Mouse (Mus musculus) MEL (cell line): ENCODE measurements around the gene Cdh15. TPM values are rescaled to one million over a fixed set of nuclear protein-coding genes. Genes with fewer than 3 reads are reported as not detected.

ENCODE experiments used
- DNase-seq: peaks from one replicate; pipeline ENCODE4 v3.0.0; 2011; ENCODE audit warnings: low read depth, low spot score
- H3K27ac ChIP-seq: 2 replicates; pipeline ENCODE4 v1.5.1; 2012; ENCODE audit warnings: low read depth, mild to moderate bottlenecking, control low read depth, low read length, moderate library complexity; ENCODE audit not compliant: control insufficient read depth
- H3K27me3 ChIP-seq, 2 experiments: fragments of 150-350 bp in 1 of 2; sonication (generic) in 1 of 2; 2 replicates each; pipeline ENCODE4 v1.6.1; 2012; ENCODE audit warnings: low read length in 2 of 2, mild to moderate bottlenecking in 2 of 2, improper control_type of control experiment in 1 of 2, moderate library complexity in 1 of 2; ENCODE audit not compliant: insufficient read depth in 2 of 2, control insufficient read depth in 1 of 2
- H3K36me3 ChIP-seq, 2 experiments: 2 replicates each; pipeline ENCODE4 v1.6.1; 2012 to 2014; ENCODE audit warnings: low read length in 2 of 2, improper control_type of control experiment in 1 of 2, inconsistent platforms in 1 of 2, mild to moderate bottlenecking in 1 of 2; ENCODE audit not compliant: insufficient read depth in 2 of 2, control insufficient read depth in 1 of 2
- H3K4me1 ChIP-seq, 2 experiments: fragments of 150-350 bp in 1 of 2; sonication (generic) in 1 of 2; 2 replicates each; pipeline ENCODE4 v1.6.1; 2012; ENCODE audit warnings: low read length in 2 of 2, improper control_type of control experiment in 1 of 2, mild to moderate bottlenecking in 1 of 2; ENCODE audit not compliant: insufficient read depth in 2 of 2, control insufficient read depth in 1 of 2
- H3K4me3 ChIP-seq, 2 experiments: fragments of 150-350 bp in 1 of 2; sonication (generic) in 1 of 2; 2 replicates each; pipeline ENCODE4 v1.5.1; 2012; ENCODE audit warnings: low read depth in 2 of 2, low read length in 2 of 2, mild to moderate bottlenecking in 2 of 2, moderate library complexity in 2 of 2, control low read depth in 1 of 2, improper control_type of control experiment in 1 of 2; ENCODE audit not compliant: control insufficient read depth in 1 of 2, insufficient read depth in 1 of 2
- H3K79me2 ChIP-seq: 2 replicates; pipeline ENCODE4 v1.6.1; 2012; ENCODE audit warnings: mild to moderate bottlenecking, low read length, moderate library complexity; ENCODE audit not compliant: control insufficient read depth, poor library complexity, insufficient read depth
- H3K9ac ChIP-seq: 2 replicates; pipeline ENCODE4 v1.6.1; 2012; ENCODE audit warnings: low read depth, mild to moderate bottlenecking, control low read depth, low read length, moderate library complexity; ENCODE audit not compliant: control insufficient read depth, poor library complexity, severe bottlenecking
- H3K9me3 ChIP-seq: fragments of 150-350 bp; sonication (generic); replicated peaks from 2 replicates; pipeline ENCODE4 v1.6.1; 2012; ENCODE audit warnings: mild to moderate bottlenecking, low read length, improper control_type of control experiment, moderate library complexity; ENCODE audit not compliant: insufficient read depth
- CHD1 ChIP-seq: IDR thresholded peaks from 2 replicates; pipeline ENCODE4 v1.6.1; 2012; ENCODE audit warnings: low read depth, mild to moderate bottlenecking, inconsistent platforms, low read length, improper control_type of control experiment
- CHD2 ChIP-seq: IDR thresholded peaks from 2 replicates; pipeline ENCODE4 v1.6.1; 2011; ENCODE audit warnings: low read length, improper control_type of control experiment
- CTCF ChIP-seq, 3 experiments: IDR thresholded peaks in 2 of 3; conservative IDR thresholded peaks in 1 of 3; 2 replicates each; pipeline ENCODE4 v1.5.1; 2011 to 2012; ENCODE audit warnings: low read length in 3 of 3, low read depth in 2 of 3, mild to moderate bottlenecking in 2 of 3, improper control_type of control experiment in 1 of 3, inconsistent platforms in 1 of 3, mixed read lengths in 1 of 3, moderate library complexity in 1 of 3; ENCODE audit not compliant: control insufficient read depth in 1 of 3, insufficient read depth in 1 of 3, poor library complexity in 1 of 3, severe bottlenecking in 1 of 3
- E2F4 ChIP-seq: IDR thresholded peaks from 2 replicates; pipeline ENCODE4 v1.6.1; 2011; ENCODE audit warnings: low read depth, low read length, improper control_type of control experiment, borderline replicate concordance
- ELF1 ChIP-seq: IDR thresholded peaks from 2 replicates; pipeline ENCODE4 v1.6.1; 2014; ENCODE audit warnings: low read depth, mild to moderate bottlenecking, inconsistent platforms, low read length, improper control_type of control experiment, moderate library complexity
- EP300 ChIP-seq, 2 experiments: IDR thresholded peaks; 2 replicates each; pipeline ENCODE4 v1.6.1; 2011; ENCODE audit warnings: improper control_type of control experiment in 2 of 2, low read length in 2 of 2, low read depth in 1 of 2, mild to moderate bottlenecking in 1 of 2
- ETS1 ChIP-seq: IDR thresholded peaks from 2 replicates; pipeline ENCODE4 v1.6.1; 2012; ENCODE audit warnings: low read depth, mild to moderate bottlenecking, inconsistent platforms, low read length, improper control_type of control experiment, moderate library complexity
- GABPA ChIP-seq: IDR thresholded peaks from 2 replicates; pipeline ENCODE4 v1.6.1; 2012; ENCODE audit warnings: low read depth, mild to moderate bottlenecking, inconsistent platforms, low read length, improper control_type of control experiment, moderate library complexity
- GATA1 ChIP-seq: IDR thresholded peaks from 2 replicates; pipeline ENCODE4 v1.6.1; 2011; ENCODE audit warnings: low read depth, low read length, improper control_type of control experiment
- JUND ChIP-seq: IDR thresholded peaks from 2 replicates; pipeline ENCODE4 v1.6.1; 2011; ENCODE audit warnings: low read depth, mild to moderate bottlenecking, improper control_type of control experiment, low read length
- MAFK ChIP-seq: IDR thresholded peaks from 2 replicates; pipeline ENCODE4 v1.6.1; 2011; ENCODE audit warnings: low read depth, mild to moderate bottlenecking, low read length, improper control_type of control experiment, borderline replicate concordance
- MAZ ChIP-seq: IDR thresholded peaks from 2 replicates; pipeline ENCODE4 v1.6.1; 2012; ENCODE audit warnings: low read depth, mild to moderate bottlenecking, inconsistent platforms, low read length, improper control_type of control experiment
- MEF2A ChIP-seq: IDR thresholded peaks from 2 replicates; pipeline ENCODE4 v1.6.1; 2014; ENCODE audit warnings: low read depth, mild to moderate bottlenecking, inconsistent platforms, low read length, improper control_type of control experiment; ENCODE audit not compliant: poor library complexity, insufficient replicate concordance, severe bottlenecking; ENCODE audit errors: extremely low read depth
- MXI1 ChIP-seq: IDR thresholded peaks from 2 replicates; pipeline ENCODE4 v1.6.1; 2011; ENCODE audit warnings: mild to moderate bottlenecking, low read depth, low read length, improper control_type of control experiment
- MYB ChIP-seq: IDR thresholded peaks from 2 replicates; pipeline ENCODE4 v1.6.1; 2011; ENCODE audit warnings: mild to moderate bottlenecking, low read depth, low read length, improper control_type of control experiment
- MYC ChIP-seq: IDR thresholded peaks from 2 replicates; pipeline ENCODE4 v1.6.1; 2011; ENCODE audit warnings: low read depth, mild to moderate bottlenecking, low read length, improper control_type of control experiment, moderate library complexity
- NRF1 ChIP-seq: IDR thresholded peaks from 2 replicates; pipeline ENCODE4 v1.6.1; 2014; ENCODE audit warnings: low read depth, mild to moderate bottlenecking, inconsistent platforms, low read length, improper control_type of control experiment, moderate library complexity; ENCODE audit not compliant: poor library complexity, insufficient read depth, severe bottlenecking
- RAD21 ChIP-seq: IDR thresholded peaks from 2 replicates; pipeline ENCODE4 v1.6.1; 2011; ENCODE audit warnings: mild to moderate bottlenecking, low read depth, low read length, improper control_type of control experiment
- SIN3A ChIP-seq: IDR thresholded peaks from 2 replicates; pipeline ENCODE4 v1.6.1; 2012; ENCODE audit warnings: low read length, improper control_type of control experiment, inconsistent platforms
- SMC3 ChIP-seq: IDR thresholded peaks from 2 replicates; pipeline ENCODE4 v1.6.1; 2011; ENCODE audit warnings: low read depth, low read length, improper control_type of control experiment
- TBP ChIP-seq: IDR thresholded peaks from 2 replicates; pipeline ENCODE4 v1.8.0; 2011; ENCODE audit warnings: low read depth, low read length, improper control_type of control experiment
- TCF12 ChIP-seq: IDR thresholded peaks from 2 replicates; pipeline ENCODE4 v1.6.1; 2014; ENCODE audit warnings: low read depth, mild to moderate bottlenecking, inconsistent platforms, low read length, improper control_type of control experiment, moderate library complexity
- UBTF ChIP-seq: IDR thresholded peaks from 2 replicates; pipeline ENCODE4 v1.6.1; 2012; ENCODE audit warnings: low read depth, mild to moderate bottlenecking, inconsistent platforms, low read length, improper control_type of control experiment, moderate library complexity, borderline replicate concordance; ENCODE audit not compliant: insufficient read depth
- ZC3H11A ChIP-seq: IDR thresholded peaks from 2 replicates; pipeline ENCODE4 v1.6.1; 2012; ENCODE audit warnings: low read depth, mild to moderate bottlenecking, inconsistent platforms, low read length, improper control_type of control experiment
- ZNF384 ChIP-seq: IDR thresholded peaks from 2 replicates; pipeline ENCODE4 v1.6.1; 2012; ENCODE audit warnings: low read depth, mild to moderate bottlenecking, inconsistent platforms, low read length, improper control_type of control experiment
- polyA plus RNA-seq, 2 experiments: library from polyadenylated mRNA; stranded (reverse) in 1 of 2; unstranded in 1 of 2; fragments of >175 nt in 1 of 2; fragments of >200 nt in 1 of 2; gene quantifications; 2 replicates each; pipeline versions ENCODE4 v1.2.1 to v1.2.4; 2012; ENCODE audit warnings: low replicate concordance in 2 of 2, low read depth in 1 of 2; ENCODE audit not compliant: insufficient read length in 2 of 2, insufficient read depth in 1 of 2, missing spikeins in 1 of 2
- total RNA-seq: library from RNA; depleted of rRNA; stranded (reverse); fragments of 300-350 nt; gene quantifications from 2 replicates; pipeline ENCODE4 v1.2.3, GENCODE M21; 2012

Gene Cdh15
- total and polyA plus RNA-seq, 3 experiments: 0.08 to 0.71 TPM; not detected in 1

DNA sequence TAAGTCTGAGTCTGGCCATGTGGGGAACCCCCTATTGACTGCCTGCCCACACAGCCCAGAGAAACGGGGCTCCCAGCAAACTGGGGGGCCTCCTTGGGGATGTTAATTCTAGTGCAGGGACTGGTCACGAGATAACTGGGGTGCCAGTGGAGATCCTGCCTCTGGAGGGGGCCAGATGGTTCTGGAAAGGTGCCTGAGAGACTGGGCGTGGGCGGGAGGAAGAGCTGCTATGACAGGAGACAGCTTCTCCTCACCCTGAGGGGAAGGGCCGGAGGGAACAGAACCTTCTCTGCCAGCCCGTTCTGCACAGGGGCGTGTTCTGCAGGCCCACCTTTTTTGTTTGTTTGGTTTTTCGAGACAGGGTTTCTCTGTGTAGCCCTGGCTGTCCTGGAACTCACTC lies 18.5 kb downstream of the Cdh15 start:
- peak; percentile 59 for DNase-seq
- peaks cover 2 to 22% of the 10 kb centered on the region in 2 experiments; a peak in 3 of 4 replicates for H3K4me1 ChIP-seq
- no peak overlapping the region for H3K27ac ChIP-seq
- H3K4me3 ChIP-seq: no peak overlapping the region
- no peak for TF ChIP-seq MYC
- no peak for TF ChIP-seq E2F4
- no peak for TF ChIP-seq ZC3H11A
- TF ChIP-seq UBTF: no peak
- peak in 1 of 3 experiments; percentile 22; a peak in 2 of 6 replicates for TF ChIP-seq CTCF (IDR thresholded peaks at IDR 0.05 in 2 of 3, conservative IDR thresholded peaks at IDR 0.05 in 1 of 3; ENCODE audit: control insufficient read depth in 1 of 3, insufficient read depth in 1 of 3, low read depth in 2 of 3, low read length in 3 of 3, poor library complexity in 1 of 3, severe bottlenecking in 1 of 3)
- TF ChIP-seq NRF1: no peak
- no peak for TF ChIP-seq CHD2
- no peak for TF ChIP-seq ZNF384
- peak; percentile 33; the same call in 1 of the 2 replicates for TF ChIP-seq SMC3
- TF ChIP-seq TBP: no peak
- TF ChIP-seq EP300 (IDR thresholded peaks at IDR 0.05; ENCODE audit: low read depth in 1 of 2, low read length in 2 of 2): no peak
- no peak for TF ChIP-seq CHD1
- no peak for TF ChIP-seq MYB
- TF ChIP-seq RAD21: peak; percentile 6
- no peak for TF ChIP-seq ETS1
- TF ChIP-seq ELF1: no peak
- H3K36me3 ChIP-seq: no peaks in the 10 kb centered on the region; a peak in 1 of 4 replicates
- H3K27me3 ChIP-seq: no peaks in the 10 kb centered on the region
- H3K9me3 ChIP-seq: no peaks in the 10 kb centered on the region
- H3K9ac ChIP-seq: no peak overlapping the region; the same call in 1 of the 2 replicates
- H3K79me2 ChIP-seq: no peaks in the 10 kb centered on the region

DNA sequence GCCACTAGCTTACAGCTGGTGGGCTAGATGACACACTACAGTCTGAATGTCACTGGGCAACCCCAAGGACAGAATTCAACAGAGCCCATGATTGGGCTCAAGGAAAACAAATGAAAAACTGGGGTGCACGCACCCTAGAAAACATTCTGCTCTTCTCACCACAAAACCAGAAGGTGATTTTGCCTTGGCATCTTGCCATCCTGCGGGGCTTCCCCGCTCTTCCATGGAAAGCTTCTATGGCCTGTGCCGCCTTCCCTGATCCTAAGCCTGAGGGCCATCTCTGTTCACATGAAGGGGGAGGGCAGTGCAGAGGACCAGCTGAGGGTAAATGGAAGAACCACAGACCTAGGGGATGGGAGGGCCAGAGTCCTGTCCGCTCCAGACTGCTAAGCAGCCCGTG lies 20.2 kb downstream of the Cdh15 start:
- Histone ChIP-seq H3K27me3 (no peaks in the 10 kb centered on the region), H3K36me3 (peaks cover 0 to 13% of the 10 kb centered on the region in 2 experiments; a peak in 2 of 4 replicates), H3K4me3 (no peak overlapping the region), H3K27ac (no peak overlapping the region), H3K4me1 (peaks cover 5 to 36% of the 10 kb centered on the region in 2 experiments), H3K9ac (no peak overlapping the region), H3K9me3 (no peaks in the 10 kb centered on the region), H3K79me2 (no peaks in the 10 kb centered on the region)
- no peak for DNase-seq
- no peak for TF ChIP-seq MXI1
- no peak for TF ChIP-seq ETS1
- no peak for TF ChIP-seq ZNF384
- no peak for TF ChIP-seq NRF1
- no peak for TF ChIP-seq MAZ
- no peak for TF ChIP-seq TCF12
- no peak for TF ChIP-seq MAFK
- no peak for TF ChIP-seq E2F4
- TF ChIP-seq MYC: no peak
- no peak for TF ChIP-seq SIN3A
- no peak for TF ChIP-seq CTCF (IDR thresholded peaks at IDR 0.05 in 2 of 3, conservative IDR thresholded peaks at IDR 0.05 in 1 of 3; ENCODE audit: control insufficient read depth in 1 of 3, insufficient read depth in 1 of 3, low read depth in 2 of 3, low read length in 3 of 3, poor library complexity in 1 of 3, severe bottlenecking in 1 of 3)
- TF ChIP-seq GATA1: no peak
- no peak for TF ChIP-seq CHD1
- no peak for TF ChIP-seq GABPA
- no peak for TF ChIP-seq JUND
- TF ChIP-seq EP300 (IDR thresholded peaks at IDR 0.05; ENCODE audit: low read depth in 1 of 2, low read length in 2 of 2): no peak
- no peak for TF ChIP-seq MEF2A
